Mouse (Mus musculus): ENCODE measurements around the gene Gm4559.
"Not testable (repeated sequence)": the region's sequence is repeated elsewhere in the genome, so short reads cannot be mapped to it uniquely, and the experiment has no call there.

The Gm4559 gene

DNA sequence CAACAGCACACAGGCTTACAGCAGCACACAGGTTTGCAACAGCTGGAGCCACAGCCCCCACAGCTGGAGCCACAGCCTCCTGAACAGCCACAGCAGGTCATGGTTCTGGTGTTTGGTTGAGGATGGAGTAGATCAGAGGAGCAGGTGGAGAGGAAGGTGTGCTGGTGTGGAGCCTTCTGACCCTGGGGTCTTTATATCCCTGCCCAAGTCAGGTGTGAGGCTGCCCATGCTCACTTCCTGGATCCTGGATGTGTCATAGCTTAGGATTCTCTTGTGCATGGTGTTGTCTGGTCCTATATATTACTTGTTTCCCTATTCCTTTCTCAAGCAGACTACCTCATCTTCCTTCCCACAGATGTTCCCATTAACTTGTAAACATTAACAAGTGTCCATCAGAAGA is at the start of gene Gm4559:
Gene Gm4559 (minus strand): TSS at position 101 of the 400 bp plus-strand sequence.
- DNase-seq (ENCODE audit: low spot score), result not testable (repeated sequence)

- DNase-seq (ENCODE audit: low spot score), result no peak
Measured at GRCm38 (mm10) chr7:142323396-142324117, 49.4 kb upstream of the Gm4559 start.

- no peak for DNase-seq (ENCODE audit: low spot score)
Measured at GRCm38 (mm10) chr7:142322641-142323040, 48.5 kb upstream of the Gm4559 start.

GRCm38 (mm10) chr7:142321637-142322306 is 47.6 kb upstream of the Gm4559 start:
- not testable (repeated sequence) for DNase-seq (ENCODE audit: low spot score)

DNA sequence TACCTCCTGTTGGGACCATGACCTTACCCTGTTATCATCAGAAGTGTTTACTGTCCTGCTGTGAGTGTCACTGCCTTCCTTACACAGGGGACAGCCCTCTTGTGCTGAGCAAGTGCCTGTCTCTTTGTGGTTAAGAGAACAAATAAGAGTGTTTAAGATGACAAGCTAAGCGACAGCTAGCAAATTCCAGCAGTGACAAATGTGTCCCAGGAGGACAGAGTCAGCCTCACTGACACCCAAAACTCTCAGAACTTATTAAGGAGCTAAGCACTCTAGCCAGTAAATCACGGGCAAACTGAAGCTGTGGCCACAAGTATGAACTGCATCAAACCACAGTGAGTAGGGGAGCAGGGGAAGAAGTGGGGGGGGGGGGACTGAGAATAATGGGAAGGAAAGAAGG is 46.7 kb upstream of the Gm4559 start:
- no peak for DNase-seq (ENCODE audit: low spot score)

- DNase-seq (ENCODE audit: low spot score), result no peak
Measured at GRCm38 (mm10) chr7:142319124-142319523, 45.0 kb upstream of the Gm4559 start.

DNA sequence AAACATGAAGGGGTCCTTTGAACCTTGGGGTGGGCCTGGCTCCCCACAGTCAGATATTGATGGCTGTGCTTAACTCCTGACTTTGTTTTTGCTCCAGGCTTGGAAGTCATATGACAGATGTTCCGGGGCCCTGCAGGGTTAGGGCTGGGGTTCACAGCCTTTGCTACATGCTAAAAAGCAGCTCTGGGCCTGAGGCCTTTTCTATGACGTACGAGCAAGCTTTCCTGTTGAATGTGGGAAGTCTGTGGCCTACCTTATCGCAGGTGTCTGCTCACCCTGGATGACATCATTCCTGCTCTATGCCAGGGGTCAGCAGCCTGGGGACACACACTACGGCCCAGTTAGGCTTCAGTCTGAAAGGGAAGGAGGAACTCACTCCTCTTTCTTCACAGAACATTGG is 43.1 kb upstream of the Gm4559 start:
- DNase-seq (ENCODE audit: low spot score), result no peak

- DNase-seq (ENCODE audit: low spot score), result no peak
Measured at GRCm38 (mm10) chr7:142316558-142316957, 42.4 kb upstream of the Gm4559 start.

GRCm38 (mm10) chr7:142314600-142315285 is 40.6 kb upstream of the Gm4559 start:
- no peak for DNase-seq (ENCODE audit: low spot score)

GRCm38 (mm10) chr7:142303929-142304328 is 29.8 kb upstream of the Gm4559 start:
- DNase-seq (ENCODE audit: low spot score), result not testable (repeated sequence)

DNA sequence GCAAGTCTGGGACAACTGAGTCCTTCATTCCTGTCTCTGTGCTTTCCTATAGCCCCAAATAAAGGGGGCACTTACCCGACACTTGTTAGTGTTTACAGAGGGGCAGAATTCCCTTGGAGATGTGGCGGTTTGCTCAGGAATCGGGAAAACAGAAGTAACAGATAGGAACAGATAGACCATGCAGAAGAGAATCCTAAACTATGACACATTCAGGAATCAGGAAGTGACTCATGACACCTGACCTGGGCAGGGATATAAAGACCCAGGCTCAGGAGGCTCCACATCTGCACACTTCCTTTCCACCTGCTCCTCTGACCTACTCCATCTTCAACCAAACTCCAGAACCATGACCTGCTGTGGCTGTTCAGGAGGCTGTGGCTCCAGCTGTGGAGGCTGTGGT is 29.1 kb upstream of the Gm4559 start, which contains the start of gene Krtap5-4:
Gene Krtap5-4 (plus strand): TSS at position 301 of the 400 bp plus-strand sequence.
- DNase-seq (ENCODE audit: low spot score), result no peak

DNA sequence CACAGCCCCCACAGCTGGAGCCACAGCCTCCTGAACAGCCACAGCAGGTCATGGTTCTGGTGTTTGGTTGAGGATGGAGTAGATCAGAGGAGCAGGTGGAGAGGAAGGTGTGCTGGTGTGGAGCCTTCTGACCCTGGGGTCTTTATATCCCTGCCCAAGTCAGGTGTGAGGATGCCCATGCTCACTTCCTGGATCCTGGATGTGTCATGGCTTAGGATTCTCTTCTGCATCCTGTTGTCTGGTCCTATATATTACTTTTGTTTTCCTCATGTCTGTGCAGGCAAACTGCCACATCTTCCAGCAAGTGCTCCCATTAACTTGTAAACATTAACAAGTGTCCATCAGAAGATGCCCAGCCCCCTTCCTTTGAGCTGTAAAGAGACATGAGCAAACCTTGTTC is 22.9 kb upstream of the Gm4559 start, which contains the start of gene Krtap5-1:
Gene Krtap5-1 (minus strand): TSS at position 101 of the 400 bp plus-strand sequence.
- not testable (repeated sequence) for DNase-seq (ENCODE audit: low spot score)

- peak; percentile 35 for DNase-seq (ENCODE audit: low spot score)
Measured at GRCm38 (mm10) chr7:142296108-142296507, 21.9 kb upstream of the Gm4559 start.

DNA sequence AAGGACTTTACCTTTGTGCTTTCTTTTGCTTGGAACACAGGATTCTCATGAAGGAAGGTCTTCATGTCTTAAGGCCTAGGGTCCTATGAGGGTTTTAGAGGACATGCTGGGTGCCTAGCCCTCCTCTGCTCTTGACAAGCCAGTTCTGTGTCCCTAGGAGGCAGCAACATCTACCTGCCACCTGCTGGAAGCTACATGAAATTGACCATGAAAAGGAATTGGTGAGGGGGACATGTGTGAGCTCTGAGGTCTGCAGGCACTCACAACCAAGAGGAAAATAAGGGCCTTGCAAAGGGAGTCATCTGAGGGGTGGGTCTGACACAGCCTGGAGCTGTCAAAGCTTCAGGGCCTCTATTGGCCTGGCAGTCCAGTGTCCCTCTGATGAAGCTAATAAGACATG is 21.3 kb upstream of the Gm4559 start:
- no peak for DNase-seq (ENCODE audit: low spot score)

GRCm38 (mm10) chr7:142293851-142294250 is 19.7 kb upstream of the Gm4559 start:
- peak; percentile 28 for DNase-seq (ENCODE audit: low spot score)

GRCm38 (mm10) chr7:142285910-142286612 is 11.9 kb upstream of the Gm4559 start:
- not testable (repeated sequence) for DNase-seq (ENCODE audit: low spot score)

DNA sequence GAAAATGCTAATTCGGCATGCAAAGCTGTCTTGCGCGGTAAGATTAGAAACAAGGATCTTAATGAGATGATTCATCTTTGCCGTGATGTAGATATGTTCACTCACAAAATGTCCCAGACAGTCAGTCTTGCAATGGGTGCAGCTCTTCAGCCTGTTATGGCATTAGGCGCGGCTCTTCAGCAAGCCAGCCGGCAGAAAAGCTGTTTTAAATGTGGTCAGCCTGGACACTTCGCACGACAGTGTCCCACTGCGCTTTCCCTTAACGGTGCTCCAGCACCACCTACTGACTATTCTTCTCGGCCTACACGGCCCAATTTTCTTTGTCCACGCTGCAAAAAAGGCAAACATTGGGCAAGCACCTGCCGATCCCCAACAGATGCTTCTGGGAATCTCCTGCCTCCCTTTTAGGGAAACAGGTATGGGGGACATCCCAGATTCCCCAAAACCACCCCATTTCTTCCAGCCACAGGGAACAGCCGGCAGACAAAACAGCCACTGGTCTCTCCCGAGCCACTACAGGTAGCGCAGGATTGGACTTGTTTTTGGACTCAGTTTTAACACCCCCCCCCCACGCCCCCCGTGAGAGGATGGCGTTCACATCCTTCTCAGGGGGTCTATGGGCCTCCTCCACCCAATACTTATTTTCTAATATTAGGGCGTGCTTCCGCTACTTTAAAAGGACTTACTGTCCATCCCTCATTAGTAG is 11.1 kb upstream of the Gm4559 start:
- DNase-seq (ENCODE audit: low spot score), result peak; percentile 52

DNA sequence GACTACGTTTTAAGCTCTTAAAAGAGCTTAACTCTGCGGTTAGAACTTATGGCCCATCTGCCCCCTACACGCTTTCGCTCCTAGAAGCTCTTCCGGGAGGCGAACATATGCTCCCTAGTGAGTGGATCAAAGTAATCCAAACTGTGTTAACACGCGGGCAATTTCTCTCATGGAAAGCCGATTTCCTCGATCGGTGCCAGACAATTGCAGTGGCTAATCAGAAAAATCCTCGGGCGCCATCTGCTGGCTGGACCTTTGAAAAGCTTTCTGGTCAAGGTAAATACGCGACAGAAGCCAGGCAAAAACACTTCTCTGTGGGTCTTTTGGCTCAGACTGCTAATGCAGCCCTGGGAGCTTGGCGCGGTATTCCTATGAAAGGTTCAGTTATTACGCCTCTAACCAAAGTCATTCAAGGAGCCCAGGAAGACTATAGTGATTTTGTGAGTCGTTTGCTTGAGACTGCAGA is 10.5 kb upstream of the Gm4559 start:
- DNase-seq (ENCODE audit: low spot score), result peak; percentile 90

GRCm38 (mm10) chr7:142284023-142284591 is 9.9 kb upstream of the Gm4559 start:
- DNase-seq (ENCODE audit: low spot score), result peak; percentile 68

GRCm38 (mm10) chr7:142282847-142283246 is 8.7 kb upstream of the Gm4559 start:
- DNase-seq (ENCODE audit: low spot score), result peak; percentile 28

- DNase-seq (ENCODE audit: low spot score), result not testable (repeated sequence)
Measured at GRCm38 (mm10) chr7:142279291-142279690, 5.1 kb upstream of the Gm4559 start.

Data from ovary, postnatal 36 days (tissue).